In the genomic region with DNA sequence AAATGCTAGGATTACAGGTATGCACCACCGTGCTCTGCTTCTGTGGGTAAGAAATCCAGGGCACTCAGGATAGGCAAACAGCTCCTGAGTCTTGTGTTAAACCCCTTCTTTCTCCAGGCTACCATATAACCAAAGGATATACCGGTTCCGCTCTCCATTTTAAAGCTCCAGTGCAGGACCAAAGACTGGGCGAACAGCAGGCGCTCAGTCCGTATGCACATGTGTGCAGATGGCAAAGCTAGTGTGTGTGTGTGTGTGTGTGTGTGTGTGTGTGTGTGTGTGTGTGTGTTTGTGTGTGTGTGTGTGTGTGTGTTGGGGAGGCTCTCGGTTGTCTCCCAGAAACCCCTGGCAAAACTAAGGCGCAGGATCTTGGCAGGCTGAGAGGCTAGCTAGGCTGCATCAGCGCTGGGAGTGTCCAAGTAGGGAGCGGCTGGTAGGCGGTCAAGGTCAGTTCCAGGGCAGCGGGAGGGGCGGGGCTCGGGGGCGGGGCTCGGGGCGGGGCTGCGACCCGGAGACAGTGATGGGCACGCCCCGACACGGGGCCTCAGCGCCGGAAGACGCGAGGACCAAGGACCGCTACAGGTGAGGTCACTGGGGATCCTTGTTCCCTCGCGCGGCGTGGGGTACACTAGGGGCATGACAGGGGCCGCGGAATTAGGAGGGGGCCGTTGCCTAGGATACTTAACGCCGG, we compare ENCODE assay signal across 7 mouse cellular contexts. TPM values are rescaled to one million over a fixed set of nuclear protein-coding genes. Genes with fewer than 3 reads are reported as not detected.
DNase-seq lines count a peak whose midpoint lies in the region; ATAC-seq and TF ChIP-seq lines count a peak whose summit lies in the region.

Aifm2 (plus strand) TSS at position 493 of the 691 bp plus-strand sequence.

- peak; percentile 72 for ATAC-seq in Patski
- ATAC-seq in forebrain, embryonic 16.5 days, result peak; percentile 49; the same call in 1 of the 2 replicates
- peak; percentile 72 for ATAC-seq in hindbrain, embryonic 12.5 days (ENCODE audit: low FRiP score)
- peak; percentile 80 for ATAC-seq in monocyte, adult 5-6 weeks (replicated peaks; ENCODE audit: insufficient number of reproducible peaks, low FRiP score, low TSS enrichment, poor library complexity, severe bottlenecking)

- in situ Hi-C loops in Patski (cut with MboI; ENCODE audit: low pct_unique_long_range_greater_than_20kb), result no loop called here

- H3K4me2 ChIP-seq in forebrain, embryonic 16.5 days (ENCODE audit: low read length), result peak within 1 kb of the TSS; percentile 80
- peak within 1 kb of the TSS; percentile 80 for H3K4me2 ChIP-seq in hindbrain, embryonic 12.5 days (replicated peaks)

- peaks cover 8% of the 10 kb centered on the region for H3K4me1 ChIP-seq in forebrain, embryonic 16.5 days (replicated peaks; ENCODE audit: control insufficient read depth, insufficient read depth, low read length)
- peaks cover 11% of the 10 kb centered on the region for H3K4me1 ChIP-seq in hindbrain, embryonic 12.5 days
- peaks cover 10% of the 10 kb centered on the region for H3K4me1 ChIP-seq in liver, adult 2 months (ENCODE audit: control insufficient read depth, insufficient read depth, low read length)
- H3K4me1 ChIP-seq in testis, adult 2 months (ENCODE audit: control insufficient read depth, insufficient read depth, low read length), result peaks cover 16% of the 10 kb centered on the region

- H3K4me3 ChIP-seq in forebrain, embryonic 16.5 days (replicated peaks; ENCODE audit: low read length), result peak within 1 kb of the TSS; percentile 47
- peak within 1 kb of the TSS; percentile 40 for H3K4me3 ChIP-seq in hindbrain, embryonic 12.5 days
- H3K4me3 ChIP-seq in liver, adult 2 months (ENCODE audit: insufficient read depth, low read depth, low read length), result peak within 1 kb of the TSS; percentile 87
- H3K4me3 ChIP-seq in testis, adult 2 months (ENCODE audit: control insufficient read depth, low read depth, low read length), result peak within 1 kb of the TSS; percentile 92

- TF ChIP-seq POLR2A in liver, adult 2 months (IDR thresholded peaks at IDR 0.05; ENCODE audit: extremely low read depth, insufficient read depth, low read length), result peak; percentile 62; the same call in 1 of the 2 replicates
- TF ChIP-seq POLR2A in testis, adult 2 months (IDR thresholded peaks at IDR 0.05; ENCODE audit: control insufficient read depth, low read depth, low read length), result peak; percentile 48

- 13% methylated on average over 36 of the region's 36 CpGs for WGBS in forebrain, embryonic 16.5 days
- WGBS in hindbrain, embryonic 12.5 days, result 15% methylated on average over 32 of the region's 36 CpGs
- 10% methylated on average over 36 of the region's 36 CpGs for WGBS in liver, adult 2 months

- no peaks in the 10 kb centered on the region for H3K79me2 ChIP-seq in liver, adult 2 months (ENCODE audit: control insufficient read depth, insufficient read depth, low read length)

- no peak within 1 kb of the TSS for H3K27ac ChIP-seq in forebrain, embryonic 16.5 days (ENCODE audit: low read length)
- no peak within 1 kb of the TSS for H3K27ac ChIP-seq in hindbrain, embryonic 12.5 days
- H3K27ac ChIP-seq in liver, adult 2 months (replicated peaks; ENCODE audit: insufficient read depth, low read depth, low read length), result peak within 1 kb of the TSS; percentile 90
- H3K27ac ChIP-seq in testis, adult 2 months (ENCODE audit: control insufficient read depth, insufficient read depth, low read depth, low read length), result peak within 1 kb of the TSS; percentile 63

- H3K27me3 ChIP-seq in Patski, result no peaks in the 10 kb centered on the region
- H3K27me3 ChIP-seq in forebrain, embryonic 16.5 days (replicated peaks; ENCODE audit: control insufficient read depth, insufficient read depth, low read length), result no peaks in the 10 kb centered on the region
- H3K27me3 ChIP-seq in hindbrain, embryonic 12.5 days, result peaks cover 27% of the 10 kb centered on the region
- H3K27me3 ChIP-seq in liver, adult 2 months (ENCODE audit: control insufficient read depth, insufficient read depth, low read length), result no peaks in the 10 kb centered on the region
- no peaks in the 10 kb centered on the region for H3K27me3 ChIP-seq in testis, adult 2 months (ENCODE audit: control insufficient read depth, insufficient read depth, low read length)

- H3K9ac ChIP-seq in forebrain, embryonic 16.5 days (replicated peaks; ENCODE audit: low read depth, low read length), result peak within 1 kb of the TSS; percentile 54
- peak within 1 kb of the TSS; percentile 39 for H3K9ac ChIP-seq in hindbrain, embryonic 12.5 days
- peak within 1 kb of the TSS; percentile 84 for H3K9ac ChIP-seq in liver, adult 2 months (ENCODE audit: low read depth, low read length)

- POLR2A ChIA-PET in Patski (lab: Charles Lee), result interaction anchor here (0.6 to 1.3 kb wide), 2 partner anchors 15 to 20 kb away, joined by 3 read pairs; no protein-coding TSS in a partner anchor

- DNase-seq in Patski (ENCODE audit: low read depth, low spot score), result no peak
- peak; percentile 46 to 55 for DNase-seq in cerebellum, adult 18-20 months
- peak; percentile 77 for DNase-seq in liver, adult 2 months (ENCODE audit: extremely low read depth, low read depth, low spot score)

- H3K36me3 ChIP-seq in forebrain, embryonic 16.5 days (ENCODE audit: control insufficient read depth, insufficient read depth), result no peaks in the 10 kb centered on the region
- H3K36me3 ChIP-seq in hindbrain, embryonic 12.5 days, result no peaks in the 10 kb centered on the region
- H3K36me3 ChIP-seq in liver, adult 2 months (ENCODE audit: control insufficient read depth, insufficient read depth, low read length), result no peaks in the 10 kb centered on the region
- no peaks in the 10 kb centered on the region for H3K36me3 ChIP-seq in testis, adult 2 months (ENCODE audit: control insufficient read depth, insufficient read depth, low read length)

- no peaks in the 10 kb centered on the region for H3K9me3 ChIP-seq in forebrain, embryonic 16.5 days (ENCODE audit: control insufficient read depth, low read length)
- no peaks in the 10 kb centered on the region for H3K9me3 ChIP-seq in hindbrain, embryonic 12.5 days (replicated peaks)

- CTCF ChIA-PET in Patski (lab: Charles Lee), result no interaction called here

- TF ChIP-seq CTCF in Patski (IDR thresholded peaks at IDR 0.05), result no peak
- no peak for TF ChIP-seq CTCF in liver, adult 2 months (IDR thresholded peaks at IDR 0.05; ENCODE audit: low read depth, low read length)
- no peak for TF ChIP-seq CTCF in testis, adult 2 months (IDR thresholded peaks at IDR 0.05; ENCODE audit: control insufficient read depth, insufficient read depth, insufficient replicate concordance, low read depth, low read length)

RNA-seq across cellular contexts. Expression of gene Aifm2, which starts in this region (rescaled TPM):
- polyA plus RNA-seq in Patski (2021), result 43.0 TPM
- 5.6 and 7.6 TPM in 2 replicates for polyA plus RNA-seq in forebrain, embryonic 16.5 days (2015; fragmentation: Nextera tagmentation; extraction: Ambion mirVana)
- 6.3 and 7.5 TPM in 2 replicates for polyA plus RNA-seq in hindbrain, embryonic 12.5 days (2016; fragmentation: Nextera tagmentation; extraction: Ambion mirVana)
- 19.8 and 22.4 TPM in 2 replicates for total RNA-seq in liver, adult 2 months (2014; rRNA removed)
- 19.3 and 23.2 TPM in 2 replicates for polyA plus RNA-seq in liver, adult 2 months (2012; rRNA removed)
- total RNA-seq in monocyte, adult 5-6 weeks (2017), result 8.5 to 18.3 TPM (median 17.4 TPM) in 3 replicates
- 23.0 and 28.8 TPM in 2 replicates for polyA plus RNA-seq in testis, adult 2 months (2012; rRNA removed)

Comparison
In these comparisons a context has a peak if more than half of its experiments do, and no peak if none do; other contexts are left out.
1. H3K27ac ChIP-seq: peak in liver, adult 2 months (single experiment) and testis, adult 2 months (single experiment); none in forebrain, embryonic 16.5 days (single experiment) and hindbrain, embryonic 12.5 days (single experiment).
2. H3K4me3 ChIP-seq: peak in every context shown above with its lines; median percentile 92 in testis, adult 2 months; 87 in liver, adult 2 months; 47 in forebrain, embryonic 16.5 days; 40 in hindbrain, embryonic 12.5 days.
3. Peak in every context shown above with its lines, with median percentiles within 50 percentile points of each other: ATAC-seq and H3K9ac ChIP-seq.